Mouse (Mus musculus): Measurements from ENCODE around the gene Atat1.

DNA sequence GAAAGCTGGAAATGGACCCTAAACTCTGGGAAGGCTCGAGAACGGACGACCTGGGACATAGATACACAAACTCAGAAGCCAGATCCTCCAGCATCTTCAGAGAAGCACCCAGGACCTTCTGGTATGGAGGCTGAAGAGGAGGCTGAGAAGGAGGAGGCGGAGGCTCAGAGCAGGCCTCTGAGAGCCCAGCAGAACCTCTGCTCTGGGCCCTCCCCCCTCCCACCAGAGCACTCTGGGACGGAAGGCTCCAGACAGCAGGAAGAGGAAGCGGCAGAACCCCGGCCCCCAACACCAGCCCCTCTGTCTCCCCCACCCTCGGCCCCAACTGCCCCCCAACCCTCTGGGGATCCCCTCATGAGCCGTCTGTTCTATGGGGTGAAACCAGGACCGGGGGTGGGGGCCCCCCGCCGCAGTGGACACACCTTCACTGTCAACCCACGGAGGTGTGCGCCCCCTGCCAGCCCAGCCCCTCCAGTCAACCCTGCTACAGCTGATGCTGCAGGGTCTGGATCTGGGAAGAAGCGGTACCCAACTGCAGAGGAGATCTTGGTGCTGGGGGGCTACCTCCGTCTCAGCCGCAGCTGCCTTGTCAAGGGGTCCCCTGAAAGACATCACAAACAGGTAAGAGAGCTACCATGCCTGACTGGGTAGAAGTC is 41.6 kb downstream of the Atat1 start:
- TF ChIP-seq POLR2A (IDR thresholded peaks at IDR 0.05; ENCODE audit: low read depth, low read length) (peak; percentile 19; the same call in 1 of the 2 replicates), CTCF (IDR thresholded peaks at IDR 0.05; ENCODE audit: extremely low read depth, insufficient read length, insufficient replicate concordance, low read depth, low read length) (no peak)

Measured in small intestine, adult 2 months (tissue).